Mouse (Mus musculus): ENCODE data around the gene Armc7.

DNA sequence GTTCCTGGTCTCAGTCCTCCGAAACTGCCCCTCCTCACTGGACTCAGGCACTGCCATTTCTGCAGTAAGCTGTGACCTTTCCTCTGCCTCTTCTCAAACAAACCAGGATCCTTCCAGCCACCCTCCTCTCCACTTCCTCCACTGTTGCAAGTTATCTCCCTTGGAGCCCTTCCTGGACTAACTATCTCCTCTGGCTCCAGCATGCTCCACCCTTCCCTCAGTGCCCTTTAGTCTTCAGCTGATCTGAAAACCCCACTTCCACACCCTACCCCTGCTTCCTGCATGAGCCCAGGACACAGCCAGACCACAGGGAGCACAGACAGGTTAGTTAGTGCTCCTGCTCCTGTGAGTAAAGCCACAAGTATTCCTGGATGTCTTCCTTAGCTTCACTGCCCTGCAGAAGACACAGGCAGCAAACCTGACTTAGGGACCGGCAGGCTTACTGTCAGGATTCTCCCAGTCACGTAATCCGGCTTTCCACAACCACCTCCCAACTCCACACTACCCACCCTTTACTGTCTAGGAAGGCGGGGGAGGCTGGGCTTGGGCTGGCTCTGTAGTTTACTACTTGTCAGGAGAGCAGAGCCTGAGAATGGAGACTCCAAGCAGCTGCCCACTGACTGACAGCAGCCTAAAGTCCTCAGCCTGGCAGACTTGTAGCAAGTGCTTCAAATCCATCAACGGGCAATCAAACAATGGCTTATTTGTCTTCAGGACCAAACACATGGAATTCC is 34.5 kb downstream of the Armc7 start:
- TF ChIP-seq CTCF (IDR thresholded peaks at IDR 0.05; ENCODE audit: low read depth, low read length) (no peak), POLR2A (IDR thresholded peaks at IDR 0.05; ENCODE audit: insufficient read depth, low read length) (no peak)

Measured in ES-Bruce4 (cell line).